Mouse (Mus musculus) liver, embryonic 11.5 days (tissue): ENCODE data around the gene Nxpe4. TPM values are rescaled to one million over a fixed set of nuclear protein-coding genes. Genes with fewer than 3 reads are reported as not detected.

Source experiments
- ATAC-seq: fragments of 200-750 bp; cut with Nextera tagmentation; replicated peaks from 2 replicates; pipeline ENCODE4 v1.8.0; 2017; ENCODE audit warnings: moderate number of reproducible peaks, mild to moderate bottlenecking, moderate TSS enrichment, moderate library complexity; ENCODE audit not compliant: low FRiP score
- DNase-seq: peaks from one replicate; pipeline ENCODE4 v3.0.0-alpha.2; 2017; ENCODE audit warnings: low spot score
- H3K27ac ChIP-seq: fragments of 300-500 bp; sonication (generic); 2 replicates; pipeline ENCODE4 v1.5.1; 2014; ENCODE audit warnings: mild to moderate bottlenecking, low read depth, low read length, control low read depth
- H3K27me3 ChIP-seq: fragments of 300-500 bp; sonication (generic); replicated peaks from 2 replicates; pipeline ENCODE4 v1.6.1; 2014; ENCODE audit warnings: low read length, mixed read lengths; ENCODE audit not compliant: control insufficient read depth, insufficient read depth
- H3K36me3 ChIP-seq: fragments of 300-500 bp; sonication (generic); 2 replicates; pipeline ENCODE4 v1.6.1; 2014; ENCODE audit warnings: mild to moderate bottlenecking, low read length, moderate library complexity, mixed read lengths; ENCODE audit not compliant: control insufficient read depth, insufficient read depth
- H3K4me1 ChIP-seq: fragments of 300-500 bp; sonication (generic); replicated peaks from 2 replicates; pipeline ENCODE4 v1.6.1; 2014; ENCODE audit warnings: low read length, mixed read lengths; ENCODE audit not compliant: control insufficient read depth, insufficient read depth
- H3K4me2 ChIP-seq: fragments of 300-500 bp; sonication (generic); 2 replicates; pipeline ENCODE4 v1.6.1; 2014; ENCODE audit warnings: mild to moderate bottlenecking, control low read depth, moderate library complexity
- H3K4me3 ChIP-seq: fragments of 300-500 bp; sonication (generic); 2 replicates; pipeline ENCODE4 v1.5.1; 2014; ENCODE audit warnings: low read depth, low read length, control low read depth
- H3K9ac ChIP-seq: fragments of 300-500 bp; sonication (generic); 2 replicates; pipeline ENCODE4 v1.6.1; 2014; ENCODE audit warnings: low read depth, low read length, control low read depth
- H3K9me3 ChIP-seq: fragments of 300-500 bp; sonication (generic); 2 replicates; pipeline ENCODE4 v1.6.1; 2016; ENCODE audit warnings: low read length, inconsistent platforms, mixed read lengths; ENCODE audit not compliant: control insufficient read depth
- WGBS: fragments of 180-500 bp; shearing (Covaris S2); extraction: QIAGEN DNeasy Blood & Tissue Kit; methylation state at CpG from one replicate; pipeline ENCODE4 v1.1.7; 2014; 5-methylcytosine and 5-hydroxymethylcytosine counted together
- polyA plus RNA-seq: library from polyadenylated mRNA; unstranded; fragments of >200 nt; fragmentation: Nextera tagmentation; extraction: Ambion mirVana; gene quantifications from 2 replicates; pipeline ENCODE4 v1.2.1, GENCODE M21; 2014

Gene Nxpe4
- polyA plus RNA-seq, 1 experiment from 2014 or later = 10.0 TPM

DNA sequence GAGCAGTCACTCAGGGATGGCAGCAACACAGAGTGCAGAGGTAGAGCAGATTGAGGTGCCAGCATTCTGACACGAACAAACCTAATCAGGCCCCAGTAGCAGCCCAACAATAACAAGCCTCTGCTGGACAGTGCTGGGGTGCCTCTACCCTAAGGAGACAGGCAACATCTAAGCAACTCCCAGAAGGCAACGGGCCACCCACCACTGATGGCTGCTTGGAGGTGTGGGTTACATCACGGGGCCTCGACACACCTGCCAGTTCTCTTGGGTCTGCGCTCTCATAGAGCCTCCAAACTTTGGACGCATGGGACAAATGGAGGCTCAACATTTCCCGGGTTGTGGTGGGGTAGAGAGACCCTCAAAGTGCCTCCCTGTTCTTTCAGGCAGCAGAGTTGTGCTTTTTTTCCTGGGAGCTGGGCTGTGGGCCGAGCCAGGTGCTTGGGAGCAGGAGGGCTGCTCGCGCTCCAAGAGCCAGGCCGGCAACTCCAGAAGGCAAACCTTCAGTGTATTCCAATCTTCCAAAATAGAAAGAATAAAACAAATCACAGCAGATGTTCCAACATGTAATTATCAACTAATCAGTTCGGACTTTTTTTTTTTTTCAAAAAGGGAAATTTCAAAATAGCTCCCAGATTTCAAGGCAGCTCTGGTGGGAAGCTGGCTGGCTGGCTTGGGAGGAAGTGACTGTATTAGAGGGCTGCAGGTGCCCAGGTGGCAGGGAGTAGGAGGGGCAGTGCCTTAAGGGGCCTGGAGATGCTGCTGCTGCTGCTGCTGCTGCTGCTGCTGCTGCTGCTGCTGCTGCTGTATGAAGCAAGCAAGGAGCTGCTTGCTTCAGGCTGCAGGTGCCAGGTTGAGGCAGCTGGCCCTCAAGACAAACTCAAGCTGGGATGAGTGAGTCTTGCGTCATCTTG lies 54.5 kb downstream of the Nxpe4 start:
- WGBS = 81% methylated on average over 13 of the region's 13 CpGs
- no peaks in the 10 kb centered on the region for H3K27me3 ChIP-seq
- no peak overlapping the region for H3K27ac ChIP-seq
- ATAC-seq (no peak), DNase-seq (no peak)
- no peaks in the 10 kb centered on the region for H3K4me1 ChIP-seq
- no peak overlapping the region for H3K4me3 ChIP-seq
- H3K36me3 ChIP-seq = no peaks in the 10 kb centered on the region
- H3K9ac ChIP-seq = no peak overlapping the region
- no peaks in the 10 kb centered on the region for H3K9me3 ChIP-seq
- no peak overlapping the region for H3K4me2 ChIP-seq

DNA sequence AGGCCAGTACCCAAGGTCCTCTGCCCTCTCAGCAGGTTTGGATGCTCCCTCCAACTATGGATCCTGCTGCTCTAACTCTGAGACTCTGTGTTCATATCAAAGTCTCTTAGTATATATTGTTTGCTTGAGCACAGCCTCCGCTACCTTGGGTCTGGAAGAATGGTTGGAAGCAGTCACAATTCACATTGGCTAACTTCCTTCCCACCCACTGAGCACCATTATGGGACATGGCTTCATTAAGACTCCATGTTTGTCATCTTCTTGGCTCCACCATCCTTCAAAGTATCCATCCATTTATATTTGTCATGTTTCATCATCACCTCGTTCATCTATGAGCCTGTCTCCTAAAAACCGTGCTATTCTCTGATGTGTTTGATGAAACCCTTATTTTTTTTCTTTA lies 68.9 kb downstream of the Nxpe4 start:
- no peaks in the 10 kb centered on the region for H3K4me1 ChIP-seq
- WGBS = 86% methylated on average over 3 of the region's 3 CpGs
- no peaks in the 10 kb centered on the region for H3K27me3 ChIP-seq
- H3K9me3 ChIP-seq = no peaks in the 10 kb centered on the region
- H3K9ac ChIP-seq = no peak overlapping the region
- DNase-seq (no peak), ATAC-seq (no peak)
- H3K4me3 ChIP-seq = no peak overlapping the region
- no peaks in the 10 kb centered on the region for H3K36me3 ChIP-seq
- H3K4me2 ChIP-seq = no peak overlapping the region
- H3K27ac ChIP-seq = no peak overlapping the region

DNA sequence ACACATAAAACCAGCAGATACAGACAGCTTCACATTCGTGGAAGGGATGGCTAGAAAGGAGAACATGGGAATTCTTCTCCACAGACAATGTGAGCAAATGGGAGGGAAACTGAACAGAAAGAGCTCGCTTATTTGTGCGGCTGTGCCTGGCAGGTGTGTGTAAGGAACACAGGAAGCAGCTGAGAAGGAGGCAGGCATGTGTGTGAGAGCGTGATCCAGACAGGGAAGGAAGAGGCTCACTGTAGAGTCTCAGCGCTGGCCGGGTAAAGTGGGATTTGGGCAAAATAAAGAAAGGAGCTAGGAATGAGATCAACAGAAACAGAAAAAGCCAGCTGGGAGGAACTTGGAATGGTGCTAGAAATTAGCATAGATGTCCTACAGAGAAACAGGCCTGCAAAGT lies 74.6 kb downstream of the Nxpe4 start:
- Histone ChIP-seq H3K27me3 (no peaks in the 10 kb centered on the region), H3K9ac (no peak overlapping the region), H3K36me3 (no peaks in the 10 kb centered on the region), H3K4me2 (no peak overlapping the region), H3K9me3 (no peaks in the 10 kb centered on the region), H3K4me1 (no peaks in the 10 kb centered on the region), H3K27ac (no peak overlapping the region), H3K4me3 (no peak overlapping the region)
- ATAC-seq = no peak
- no peak for DNase-seq
- 64% methylated on average over 6 of the region's 6 CpGs for WGBS

- Histone ChIP-seq H3K27ac (no peak overlapping the region), H3K36me3 (no peaks in the 10 kb centered on the region), H3K27me3 (no peaks in the 10 kb centered on the region), H3K4me1 (no peaks in the 10 kb centered on the region), H3K9ac (no peak overlapping the region), H3K4me2 (no peak overlapping the region), H3K4me3 (no peak overlapping the region), H3K9me3 (no peaks in the 10 kb centered on the region)
- WGBS = 76% methylated on average over 9 of the region's 9 CpGs
- ATAC-seq (no peak), DNase-seq (no peak)
Observed at GRCm38 (mm10) chr9:48238153-48238755, 76.4 kb downstream of the Nxpe4 start.

DNA sequence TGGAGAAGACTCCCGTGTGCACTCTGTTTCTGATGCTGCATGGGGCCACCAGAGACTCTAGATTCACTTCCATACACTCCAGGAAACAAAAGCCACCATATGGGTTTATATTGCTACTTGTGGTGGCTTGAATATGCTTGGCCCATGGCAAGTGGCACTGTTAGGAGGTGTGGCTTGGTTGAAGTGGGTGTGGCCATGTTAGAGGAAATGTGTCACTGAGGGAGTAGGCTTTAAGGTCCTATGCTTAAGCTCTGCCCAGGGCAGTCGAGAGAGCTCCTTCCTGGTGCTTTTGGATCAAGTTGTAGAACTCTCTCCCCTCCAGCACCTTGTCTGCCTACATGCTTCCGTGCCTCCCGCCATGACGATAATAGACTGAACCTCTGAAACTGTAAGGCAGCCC lies 77.6 kb downstream of the Nxpe4 start:
- 79% methylated on average over 5 of the region's 5 CpGs for WGBS
- DNase-seq (no peak), ATAC-seq (no peak)
- no peaks in the 10 kb centered on the region for H3K4me1 ChIP-seq
- no peak overlapping the region for H3K4me3 ChIP-seq
- H3K36me3 ChIP-seq = no peaks in the 10 kb centered on the region
- no peak overlapping the region for H3K27ac ChIP-seq
- no peak overlapping the region for H3K4me2 ChIP-seq
- no peak overlapping the region for H3K9ac ChIP-seq
- H3K9me3 ChIP-seq = no peaks in the 10 kb centered on the region
- H3K27me3 ChIP-seq = no peaks in the 10 kb centered on the region

DNA sequence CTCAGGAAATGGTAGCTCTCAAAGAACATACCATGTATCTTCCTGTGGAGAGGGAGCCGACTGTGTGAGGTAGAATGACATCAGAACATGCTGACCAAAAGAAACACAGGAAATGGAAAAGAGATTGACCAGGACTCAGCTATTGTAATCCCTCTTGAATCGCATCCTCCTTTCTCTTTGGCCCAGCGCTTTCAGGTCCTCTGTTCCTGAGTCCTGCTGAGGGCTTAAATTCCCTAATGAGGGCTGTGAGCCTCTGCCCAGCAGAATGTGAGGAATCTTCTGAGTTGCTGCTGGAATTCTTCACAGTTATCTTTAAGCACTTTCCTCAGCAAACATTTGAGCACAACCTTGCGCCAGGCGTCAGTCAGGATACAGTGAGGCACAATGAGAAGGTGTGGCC lies 78.6 kb downstream of the Nxpe4 start:
- WGBS = 46% methylated on average over 5 of the region's 5 CpGs
- Histone ChIP-seq H3K9ac (no peak overlapping the region), H3K4me1 (no peaks in the 10 kb centered on the region), H3K27ac (no peak overlapping the region), H3K36me3 (no peaks in the 10 kb centered on the region), H3K27me3 (no peaks in the 10 kb centered on the region), H3K4me3 (no peak overlapping the region), H3K4me2 (no peak overlapping the region), H3K9me3 (no peaks in the 10 kb centered on the region)
- no peak for DNase-seq
- ATAC-seq = no peak

- no peaks in the 10 kb centered on the region for H3K9me3 ChIP-seq
- no peaks in the 10 kb centered on the region for H3K27me3 ChIP-seq
- H3K4me3 ChIP-seq = no peak overlapping the region
- ATAC-seq (no peak), DNase-seq (no peak)
- H3K9ac ChIP-seq = no peak overlapping the region
- H3K27ac ChIP-seq = no peak overlapping the region
- H3K4me2 ChIP-seq = no peak overlapping the region
- 87% methylated on average over 1 of the region's 1 CpGs for WGBS
- no peaks in the 10 kb centered on the region for H3K4me1 ChIP-seq
- H3K36me3 ChIP-seq = no peaks in the 10 kb centered on the region
Observed at GRCm38 (mm10) chr9:48241791-48242190, 80.0 kb downstream of the Nxpe4 start.

DNA sequence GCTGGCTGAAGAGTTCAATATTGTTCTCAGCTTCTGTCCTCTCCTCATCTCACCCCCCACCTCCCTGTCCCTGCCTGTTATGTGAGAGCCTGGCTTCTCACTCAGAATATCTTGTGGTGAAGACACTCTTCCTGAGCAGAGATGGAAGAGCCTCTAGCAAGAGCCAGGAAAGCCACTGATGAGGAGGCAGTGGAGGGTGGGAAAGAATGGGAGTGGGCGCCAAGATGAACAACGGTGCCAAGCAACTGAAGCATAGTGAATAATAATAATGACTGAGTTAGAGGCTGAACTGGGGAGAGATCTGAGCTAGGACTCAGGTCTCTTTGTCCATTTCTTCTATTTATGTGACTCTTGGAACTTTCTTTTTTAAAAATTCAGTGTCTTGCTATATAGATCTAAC lies 80.9 kb downstream of the Nxpe4 start:
- Histone ChIP-seq H3K9ac (no peak overlapping the region), H3K4me2 (no peak overlapping the region), H3K27ac (no peak overlapping the region), H3K9me3 (no peaks in the 10 kb centered on the region), H3K27me3 (no peaks in the 10 kb centered on the region), H3K4me3 (no peak overlapping the region), H3K4me1 (no peaks in the 10 kb centered on the region), H3K36me3 (no peaks in the 10 kb centered on the region)
- WGBS = 95% methylated on average over 2 of the region's 2 CpGs
- DNase-seq = no peak
- no peak for ATAC-seq

- 81% methylated on average over 3 of the region's 3 CpGs for WGBS
- no peaks in the 10 kb centered on the region for H3K9me3 ChIP-seq
- ATAC-seq (no peak), DNase-seq (no peak)
- H3K4me2 ChIP-seq = no peak overlapping the region
- no peak overlapping the region for H3K4me3 ChIP-seq
- H3K4me1 ChIP-seq = no peaks in the 10 kb centered on the region
- H3K36me3 ChIP-seq = no peaks in the 10 kb centered on the region
- no peak overlapping the region for H3K27ac ChIP-seq
- no peaks in the 10 kb centered on the region for H3K27me3 ChIP-seq
- no peak overlapping the region for H3K9ac ChIP-seq
Observed at GRCm38 (mm10) chr9:48244175-48244574, 82.4 kb downstream of the Nxpe4 start.
